Mouse (Mus musculus) heart, embryonic 12.5 days (tissue): Measurements from ENCODE around the gene Myl6b. TPM values are rescaled to one million over a fixed set of nuclear protein-coding genes. Genes with fewer than 3 reads are reported as not detected.
"Not testable (repeated sequence)": the region's sequence is repeated elsewhere in the genome, so short reads cannot be mapped to it uniquely, and the experiment has no call there.

Experiments
- ATAC-seq: fragments of 200-750 bp; cut with Nextera tagmentation; 2 replicates; pipeline ENCODE4 v1.8.0; 2017; ENCODE audit warnings: moderate TSS enrichment, moderate library complexity; ENCODE audit not compliant: insufficient number of reproducible peaks, low FRiP score
- H3K27ac ChIP-seq: fragments of 300-500 bp; sonication (generic); 2 replicates; pipeline ENCODE4 v1.5.1; 2016; ENCODE audit warnings: mild to moderate bottlenecking, moderate library complexity; ENCODE audit not compliant: poor library complexity, severe bottlenecking
- H3K27me3 ChIP-seq: fragments of 300-500 bp; sonication (generic); replicated peaks from 2 replicates; pipeline ENCODE4 v1.6.1; 2016; ENCODE audit warnings: mild to moderate bottlenecking, moderate library complexity
- H3K36me3 ChIP-seq: fragments of 300-500 bp; sonication (generic); 2 replicates; pipeline ENCODE4 v1.6.1; 2016; ENCODE audit warnings: mild to moderate bottlenecking, moderate library complexity
- H3K4me1 ChIP-seq: fragments of 300-500 bp; sonication (generic); replicated peaks from 2 replicates; pipeline ENCODE4 v1.6.1; 2016; ENCODE audit warnings: mild to moderate bottlenecking
- H3K4me2 ChIP-seq: fragments of 300-500 bp; sonication (generic); 2 replicates; pipeline ENCODE4 v1.6.1; 2016; ENCODE audit warnings: mild to moderate bottlenecking, moderate library complexity
- H3K4me3 ChIP-seq: fragments of 300-500 bp; sonication (generic); 2 replicates; pipeline ENCODE4 v1.5.1; 2016; ENCODE audit warnings: mild to moderate bottlenecking
- H3K9ac ChIP-seq: fragments of 300-500 bp; sonication (generic); 2 replicates; pipeline ENCODE4 v1.6.1; 2016; ENCODE audit warnings: mild to moderate bottlenecking, moderate library complexity
- H3K9me3 ChIP-seq: fragments of 300-500 bp; sonication (generic); replicated peaks from 2 replicates; pipeline ENCODE4 v1.6.1; 2016; ENCODE audit warnings: mild to moderate bottlenecking, moderate library complexity
- WGBS: fragments of 180-500 bp; shearing (Covaris S2); methylation state at CpG from one replicate; pipeline ENCODE4 v1.1.7; 2016; 5-methylcytosine and 5-hydroxymethylcytosine counted together
- polyA plus RNA-seq: library from polyadenylated mRNA; unstranded; fragments of >200 nt; fragmentation: Nextera tagmentation; extraction: Ambion mirVana; gene quantifications from 2 replicates; pipeline ENCODE4 v1.2.1, GENCODE M21; 2016

Myl6b gene
- polyA plus RNA-seq, 1 experiment from 2014 or later: 4.0 TPM

DNA sequence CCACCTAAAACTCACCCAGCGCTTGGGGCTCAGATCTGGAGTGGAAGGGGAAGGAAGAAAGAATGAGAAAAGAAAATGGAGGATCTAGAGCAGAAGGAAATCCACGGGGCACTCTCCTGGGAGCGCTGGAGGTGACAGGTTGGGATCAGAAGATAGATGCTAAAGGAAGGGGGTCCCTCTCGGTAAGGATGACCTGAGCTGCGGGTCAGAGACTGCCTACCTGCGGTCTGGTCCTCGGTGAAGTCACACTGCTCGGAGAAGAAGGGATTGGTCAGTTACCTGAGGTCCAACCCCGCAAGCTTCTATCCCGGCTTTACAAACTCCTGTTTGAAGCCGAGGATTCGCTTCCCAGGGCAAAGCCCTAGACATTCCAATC, 5.2 kb downstream of the Myl6b start:
- peaks cover 56% of the 10 kb centered on the region for H3K4me1 ChIP-seq

DNA sequence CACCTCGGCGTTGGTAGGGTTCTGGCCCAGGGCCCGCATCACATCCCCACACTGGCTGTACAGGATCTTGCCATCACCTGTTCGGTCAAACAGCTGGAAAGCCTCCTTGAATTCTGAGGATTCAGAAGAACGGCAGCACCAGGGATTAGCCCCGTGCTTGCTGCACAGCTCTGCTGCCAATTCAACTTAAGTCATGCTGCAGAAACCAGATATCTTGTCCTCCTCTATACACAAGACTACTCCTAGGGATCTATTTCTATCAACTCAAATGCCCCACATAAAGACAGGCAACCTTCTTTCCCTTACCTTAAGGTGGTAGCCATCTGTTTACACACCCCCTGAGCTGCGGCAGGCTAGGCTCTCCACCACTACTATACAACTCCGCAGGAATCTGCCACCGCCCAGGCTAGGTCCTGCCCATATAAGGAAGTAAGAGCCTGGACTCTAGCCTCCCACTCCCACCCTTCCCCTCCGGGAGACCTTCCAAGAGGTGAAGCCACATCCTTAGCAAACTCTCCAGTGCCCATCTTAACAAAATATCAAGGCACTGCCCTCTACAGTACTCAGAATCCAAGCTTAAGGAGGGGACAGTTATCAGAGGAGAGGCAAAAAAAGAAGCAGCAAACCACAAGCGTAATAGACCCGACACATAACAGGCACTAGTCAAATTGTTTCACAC, 5.7 kb downstream of the Myl6b start:
- peak overlapping the region; percentile 87 for H3K4me3 ChIP-seq
- WGBS: 17% methylated on average over 12 of the region's 12 CpGs
- H3K4me2 ChIP-seq: peak overlapping the region; percentile 85
- H3K27me3 ChIP-seq: no peaks in the 10 kb centered on the region
- H3K27ac ChIP-seq: peak overlapping the region; percentile 97
- no peaks in the 10 kb centered on the region for H3K9me3 ChIP-seq
- H3K36me3 ChIP-seq: peaks cover 47% of the 10 kb centered on the region
- ATAC-seq: peak; percentile 66
- peaks cover 56% of the 10 kb centered on the region for H3K4me1 ChIP-seq
- H3K9ac ChIP-seq: peak overlapping the region; percentile 97

More for the DNA sequence above, 5.2 kb downstream of the Myl6b start:
- H3K9me3 ChIP-seq: no peaks in the 10 kb centered on the region
- peak overlapping the region; percentile 97 for H3K9ac ChIP-seq
- H3K27me3 ChIP-seq: no peaks in the 10 kb centered on the region
- H3K27ac ChIP-seq: peak overlapping the region; percentile 97
- peak overlapping the region; percentile 87 for H3K4me3 ChIP-seq
- H3K36me3 ChIP-seq: peaks cover 42% of the 10 kb centered on the region
- peak; percentile 17 for ATAC-seq
- peak overlapping the region; percentile 85 for H3K4me2 ChIP-seq
- WGBS: under 1% methylated on average over 12 of the region's 12 CpGs

DNA sequence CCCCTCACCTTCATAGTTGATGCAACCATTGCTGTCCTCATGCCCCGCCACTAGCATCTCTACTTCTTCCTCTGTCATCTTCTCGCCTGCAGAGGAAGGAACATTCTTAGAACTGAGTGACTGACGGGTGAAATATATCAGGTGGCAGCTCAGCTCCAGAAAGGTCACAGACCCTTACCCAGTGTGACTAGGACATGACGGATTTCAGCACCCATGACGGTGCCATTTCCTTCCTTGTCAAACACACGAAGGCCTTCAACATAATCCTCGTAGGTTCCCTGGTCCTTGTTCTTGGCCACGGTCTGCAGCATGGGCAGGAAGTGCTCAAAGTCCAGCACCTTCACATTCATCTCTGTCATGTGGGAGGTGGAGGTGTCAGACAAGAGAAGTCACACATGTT, 6.4 kb downstream of the Myl6b start:
- WGBS: 28% methylated on average over 8 of the region's 8 CpGs
- not testable (repeated sequence) for H3K27me3 ChIP-seq, ATAC-seq, H3K9me3 ChIP-seq
- Histone ChIP-seq H3K36me3 (peaks cover 54% of the 10 kb centered on the region), H3K4me1 (peaks cover 53% of the 10 kb centered on the region), H3K4me3 (peak overlapping the region; percentile 87), H3K27ac (peak overlapping the region; percentile 97), H3K4me2 (peak overlapping the region; percentile 85), H3K9ac (peak overlapping the region; percentile 97)

DNA sequence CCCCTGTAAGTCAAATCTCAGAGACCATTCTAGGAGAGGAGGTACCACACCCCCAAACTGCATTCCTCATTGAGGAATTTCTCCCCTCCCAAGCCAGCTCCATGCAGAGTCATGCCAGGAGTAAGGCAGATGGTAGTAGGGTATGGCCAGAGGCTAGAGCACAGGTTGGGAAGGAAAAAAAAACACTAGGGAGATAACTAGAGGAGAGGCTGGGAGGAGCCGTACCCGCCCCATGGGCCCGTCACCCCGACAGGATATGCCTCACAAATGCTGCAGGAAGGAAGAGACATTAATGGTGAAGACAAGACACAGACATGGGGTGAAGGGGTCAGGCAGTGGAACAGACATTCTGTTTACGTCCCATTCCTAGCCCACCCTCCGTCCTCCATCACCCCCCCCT, 7.0 kb downstream of the Myl6b start:
- peak overlapping the region; percentile 87 for H3K4me3 ChIP-seq
- peak overlapping the region; percentile 97 for H3K9ac ChIP-seq
- no peaks in the 10 kb centered on the region for H3K27me3 ChIP-seq
- 18% methylated on average over 6 of the region's 6 CpGs for WGBS
- no peak for ATAC-seq
- H3K4me1 ChIP-seq: peaks cover 48% of the 10 kb centered on the region
- peak overlapping the region; percentile 97 for H3K27ac ChIP-seq
- H3K9me3 ChIP-seq: no peaks in the 10 kb centered on the region
- peaks cover 58% of the 10 kb centered on the region for H3K36me3 ChIP-seq
- peak overlapping the region; percentile 85 for H3K4me2 ChIP-seq

DNA sequence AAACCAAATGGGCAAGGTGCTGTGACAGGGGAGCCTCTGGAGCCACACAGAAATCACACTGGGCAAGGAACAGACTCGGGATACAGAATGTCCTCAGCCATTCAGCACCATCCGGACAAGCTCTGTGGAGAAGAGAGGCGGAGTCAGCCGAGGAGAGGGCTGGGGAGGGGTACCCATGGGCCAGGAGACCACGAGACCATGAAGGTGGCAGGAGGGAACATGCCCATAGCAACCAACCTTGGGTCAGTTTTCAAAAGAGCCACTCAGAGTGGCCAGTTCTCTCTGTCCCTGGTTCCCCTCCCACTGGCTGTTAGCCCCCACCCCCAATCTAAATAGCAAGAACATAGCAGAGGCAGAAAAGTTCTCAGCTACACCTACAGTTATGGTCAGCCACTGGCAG, 7.6 kb downstream of the Myl6b start:
- peak overlapping the region; percentile 87; the same call in 1 of the 2 replicates for H3K4me3 ChIP-seq
- no peak for ATAC-seq
- H3K36me3 ChIP-seq: peaks cover 64% of the 10 kb centered on the region
- H3K27ac ChIP-seq: peak overlapping the region; percentile 97
- H3K9ac ChIP-seq: peak overlapping the region; percentile 97
- no peaks in the 10 kb centered on the region for H3K27me3 ChIP-seq
- no peaks in the 10 kb centered on the region for H3K9me3 ChIP-seq
- 28% methylated on average over 5 of the region's 5 CpGs for WGBS
- peak overlapping the region; percentile 85 for H3K4me2 ChIP-seq
- H3K4me1 ChIP-seq: peaks cover 42% of the 10 kb centered on the region

DNA sequence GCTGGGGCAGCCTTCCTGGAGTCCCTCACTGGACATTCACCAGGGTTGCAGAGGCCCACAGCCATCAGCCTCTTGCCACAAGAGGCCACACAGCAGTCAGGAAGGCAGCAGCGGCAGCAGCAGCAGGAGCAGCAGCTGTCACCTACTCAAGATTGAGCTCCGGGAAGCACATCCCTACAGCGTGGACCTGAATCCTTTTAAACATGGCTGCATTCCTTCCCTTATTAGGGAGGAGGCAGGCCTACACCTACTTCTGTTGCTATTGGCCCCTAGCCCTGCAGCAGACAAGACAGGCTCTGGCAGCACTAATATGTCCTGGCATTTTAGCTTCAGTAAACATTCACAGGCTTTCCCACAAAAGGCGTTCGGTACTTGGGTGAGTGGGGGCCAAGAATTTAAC, 8.3 kb downstream of the Myl6b start:
- WGBS: 26% methylated on average over 5 of the region's 5 CpGs
- ATAC-seq: no peak
- H3K36me3 ChIP-seq: peaks cover 70% of the 10 kb centered on the region
- no peak overlapping the region for H3K4me3 ChIP-seq
- H3K9ac ChIP-seq: 0 out of 2 replicates have a peak overlapping the region, but pooled peaks have one; percentile 24
- no peaks in the 10 kb centered on the region for H3K27me3 ChIP-seq
- peak overlapping the region; percentile 85; the same call in 1 of the 2 replicates for H3K4me2 ChIP-seq
- no peaks in the 10 kb centered on the region for H3K9me3 ChIP-seq
- H3K27ac ChIP-seq: peak overlapping the region; percentile 97
- peaks cover 39% of the 10 kb centered on the region for H3K4me1 ChIP-seq

DNA sequence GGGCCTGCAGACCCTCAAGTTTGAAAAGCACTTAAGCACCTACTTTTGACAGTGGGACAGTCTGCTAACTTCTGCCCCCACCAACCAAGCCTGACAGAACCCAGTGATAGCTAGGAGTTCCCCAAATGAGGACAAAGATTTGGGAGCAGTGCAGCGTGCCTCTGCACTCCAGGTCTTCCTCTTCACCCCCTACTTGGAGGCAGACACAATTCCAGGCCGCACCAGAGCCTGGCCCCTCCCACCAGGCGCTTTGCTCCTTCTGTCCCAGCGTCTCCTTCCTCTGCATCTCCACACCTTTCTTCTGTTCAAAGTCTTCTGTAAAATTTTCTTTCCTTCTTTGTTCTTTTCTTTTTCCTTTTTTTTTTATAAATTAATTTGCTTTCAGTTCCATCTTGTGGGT, 8.7 kb downstream of the Myl6b start:
- Histone ChIP-seq H3K9me3 (no peaks in the 10 kb centered on the region), H3K27ac (peak overlapping the region; percentile 97), H3K4me2 (0 out of 2 replicates have a peak overlapping the region, but pooled peaks have one; percentile 85), H3K4me1 (peaks cover 34% of the 10 kb centered on the region), H3K4me3 (no peak overlapping the region), H3K36me3 (peaks cover 73% of the 10 kb centered on the region), H3K9ac (peak overlapping the region; percentile 49), H3K27me3 (no peaks in the 10 kb centered on the region)
- no peak for ATAC-seq
- WGBS: 39% methylated on average over 4 of the region's 4 CpGs

DNA sequence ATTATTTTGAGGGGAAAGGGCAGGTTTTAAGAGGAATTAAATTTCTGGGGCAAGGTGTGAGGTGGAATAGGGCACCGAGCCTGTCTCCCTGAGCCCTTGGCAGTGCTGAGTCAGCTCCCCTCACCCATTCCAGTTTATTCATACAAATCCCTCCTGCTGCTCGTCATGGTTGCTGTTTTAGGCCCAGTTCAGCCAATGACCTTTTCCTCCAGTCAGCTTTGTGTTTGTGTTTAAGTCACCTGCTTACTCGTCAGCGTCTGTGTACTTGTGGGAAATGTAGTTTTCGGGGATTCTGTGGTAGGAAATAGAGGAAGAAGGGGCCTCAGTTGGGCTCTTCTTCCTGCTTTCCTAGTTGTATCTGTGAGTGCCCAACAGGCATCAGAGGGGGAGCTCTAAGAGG, 9.1 kb downstream of the Myl6b start:
- ATAC-seq: no peak
- Histone ChIP-seq H3K9ac (peak overlapping the region; percentile 49), H3K4me1 (peaks cover 32% of the 10 kb centered on the region), H3K27ac (peak overlapping the region; percentile 97), H3K36me3 (peaks cover 77% of the 10 kb centered on the region), H3K4me3 (no peak overlapping the region), H3K9me3 (no peaks in the 10 kb centered on the region), H3K4me2 (no peak overlapping the region), H3K27me3 (no peaks in the 10 kb centered on the region)
- WGBS: 56% methylated on average over 5 of the region's 5 CpGs

DNA sequence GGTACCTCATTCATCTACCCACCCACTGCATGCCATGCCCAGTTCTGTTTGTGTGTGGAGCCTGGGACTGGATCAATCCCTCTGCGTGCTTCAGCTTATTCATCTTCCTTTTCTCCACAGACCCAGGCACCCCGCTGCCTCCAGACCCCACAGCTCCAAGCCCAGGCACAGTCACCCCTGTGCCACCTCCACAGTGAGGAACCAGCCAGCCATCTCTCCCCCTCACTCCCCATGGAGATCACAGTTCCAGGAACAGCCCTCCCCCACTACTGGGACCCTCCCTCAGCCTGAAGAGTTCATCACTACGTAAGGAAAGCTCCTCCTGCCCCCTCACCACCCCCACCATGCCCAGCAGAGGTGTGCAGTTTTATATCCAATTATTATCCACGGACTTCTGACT, 9.7 kb downstream of the Myl6b start:
- whole genome bisulfite sequencing: 78% methylated on average over 4 of the region's 4 CpGs

DNA sequence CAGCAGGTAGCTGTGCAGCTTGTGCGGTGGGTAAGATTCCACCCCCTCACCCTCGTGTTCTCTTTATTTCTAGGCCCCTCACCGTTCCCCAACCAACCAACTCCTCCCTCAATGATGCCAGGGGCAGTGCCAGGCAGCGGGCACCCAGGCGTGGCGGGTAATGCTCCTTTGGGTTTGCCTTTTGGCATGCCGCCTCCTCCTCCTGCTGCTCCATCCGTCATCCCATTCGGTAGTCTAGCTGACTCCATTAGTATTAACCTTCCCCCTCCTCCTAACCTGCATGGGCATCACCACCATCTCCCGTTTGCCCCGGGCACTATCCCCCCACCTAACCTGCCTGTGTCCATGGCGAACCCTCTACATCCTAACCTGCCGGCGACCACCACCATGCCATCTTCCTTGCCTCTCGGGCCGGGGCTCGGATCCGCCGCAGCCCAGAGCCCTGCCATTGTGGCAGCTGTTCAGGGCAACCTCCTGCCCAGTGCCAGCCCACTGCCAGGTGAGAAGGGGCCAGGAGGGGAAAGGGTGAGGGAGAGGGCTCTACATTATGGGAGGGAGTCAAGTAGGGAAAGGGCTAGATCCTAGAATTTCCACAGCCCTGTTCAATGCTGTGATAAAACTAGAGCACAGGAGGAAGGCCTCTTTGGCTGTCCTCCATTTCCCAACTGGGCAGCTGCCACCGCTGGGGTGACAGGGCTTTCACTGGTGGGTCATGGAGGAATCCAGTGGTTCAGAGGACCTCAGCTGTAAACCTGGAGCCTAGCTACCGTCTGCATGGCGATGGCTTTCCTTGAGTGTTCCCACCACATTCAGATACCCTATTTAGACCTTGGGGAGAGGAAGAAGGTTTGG, 10.4 kb downstream of the Myl6b start:
- H3K27ac ChIP-seq: no peak overlapping the region
- no peak overlapping the region for H3K4me2 ChIP-seq
- WGBS: 91% methylated on average over 22 of the region's 22 CpGs
- peaks cover 32% of the 10 kb centered on the region for H3K4me1 ChIP-seq
- H3K9me3 ChIP-seq: no peaks in the 10 kb centered on the region
- no peak for ATAC-seq
- H3K27me3 ChIP-seq: no peaks in the 10 kb centered on the region
- no peak overlapping the region for H3K4me3 ChIP-seq
- H3K9ac ChIP-seq: no peak overlapping the region
- H3K36me3 ChIP-seq: peaks cover 90% of the 10 kb centered on the region

More for the DNA sequence above, 9.7 kb downstream of the Myl6b start:
- Histone ChIP-seq H3K4me3 (no peak overlapping the region), H3K4me2 (no peak overlapping the region), H3K27ac (no peak overlapping the region), H3K9ac (no peak overlapping the region), H3K27me3 (no peaks in the 10 kb centered on the region), H3K9me3 (no peaks in the 10 kb centered on the region), H3K4me1 (peaks cover 32% of the 10 kb centered on the region), H3K36me3 (peaks cover 83% of the 10 kb centered on the region)
- no peak for ATAC-seq

DNA sequence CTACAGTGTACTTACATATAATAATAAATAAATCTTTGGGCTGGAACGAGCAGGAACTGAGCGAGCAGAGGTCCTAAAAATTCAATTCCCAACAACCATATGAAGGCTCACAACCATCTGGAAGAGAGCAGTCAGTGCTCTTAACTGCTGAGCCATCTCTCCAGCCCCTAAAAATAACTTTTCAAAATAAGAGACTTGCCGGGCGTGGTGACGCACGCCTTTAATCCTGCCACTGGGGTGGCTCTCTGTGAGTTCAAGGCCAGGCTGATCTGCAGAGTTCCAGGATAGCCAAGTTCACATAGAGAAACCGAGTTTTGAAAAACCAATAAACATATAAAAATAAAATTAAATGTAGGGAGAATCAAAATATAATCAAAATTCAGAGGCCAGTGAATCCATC, 12.1 kb downstream of the Myl6b start:
- peaks cover 95% of the 10 kb centered on the region for H3K36me3 ChIP-seq
- WGBS: 77% methylated on average over 7 of the region's 7 CpGs
- H3K9ac ChIP-seq: no peak overlapping the region
- H3K4me1 ChIP-seq: peaks cover 21% of the 10 kb centered on the region
- H3K27me3 ChIP-seq: no peaks in the 10 kb centered on the region
- H3K27ac ChIP-seq: no peak overlapping the region
- ATAC-seq: no peak
- no peaks in the 10 kb centered on the region for H3K9me3 ChIP-seq
- H3K4me3 ChIP-seq: no peak overlapping the region
- H3K4me2 ChIP-seq: no peak overlapping the region
